Mouse (Mus musculus) kidney, adult 8-10 months (tissue): ENCODE measurements around the gene Ccdc69.

ENCODE experiments used
- DNase-seq, 2 experiments: peaks; one replicate each; pipeline ENCODE4 v3.0.0; 2022

Gene Ccdc69

DNA sequence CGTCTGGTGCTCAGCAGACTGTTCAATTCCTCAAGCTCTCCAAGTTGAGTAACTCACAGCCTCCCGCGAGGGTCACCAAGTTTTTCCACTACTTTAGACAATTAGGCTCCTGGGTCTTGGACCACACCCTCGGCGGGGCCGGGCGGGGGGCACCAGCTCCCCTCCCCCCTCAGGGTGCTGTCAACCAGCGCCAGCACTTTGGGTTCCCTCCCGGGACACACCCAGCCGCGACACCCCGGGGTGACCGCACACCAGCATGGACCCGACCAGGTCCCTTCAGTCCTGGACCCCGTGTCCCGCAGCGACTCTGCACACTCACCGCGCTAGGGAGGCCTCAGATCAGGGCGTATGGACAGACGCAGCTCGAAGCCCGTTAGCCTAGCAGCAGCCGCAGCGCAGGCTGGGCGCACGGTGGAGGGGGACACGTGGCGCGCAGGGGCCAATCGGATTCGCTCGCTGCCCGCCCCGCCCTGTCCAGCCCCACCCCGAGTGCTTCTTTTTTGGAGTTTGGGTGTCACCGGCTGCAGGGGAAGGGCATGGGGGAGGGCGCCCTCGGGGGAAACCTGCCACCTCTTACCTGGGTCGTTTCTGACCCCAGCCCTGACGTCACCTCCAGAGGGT is 44.8 kb downstream of the Ccdc69 start, which contains the start of gene Anxa6:
TSS of gene Anxa6 (minus strand) at position 406 of the 621 bp plus-strand sequence.
- peak; percentile 68 for DNase-seq

DNA sequence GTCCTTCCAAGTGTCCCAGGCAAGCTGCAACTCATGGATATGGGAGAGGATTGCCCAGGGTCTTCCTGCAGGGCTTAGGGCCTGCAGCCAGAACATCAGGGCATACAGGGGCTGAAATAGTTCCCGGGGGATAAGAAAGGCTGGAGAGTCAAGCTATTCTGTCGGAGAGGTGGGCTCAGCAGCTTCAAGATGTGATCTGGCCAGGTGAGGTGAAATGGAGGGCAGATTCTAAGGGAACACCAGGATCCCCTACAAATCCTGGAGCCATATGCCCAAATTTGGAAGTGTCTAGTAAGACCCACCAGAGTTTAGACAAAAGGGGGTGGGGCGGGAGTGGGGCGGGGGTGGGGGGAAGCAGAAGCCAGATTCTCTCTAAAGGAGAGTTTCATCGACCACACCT is 45.6 kb downstream of the Ccdc69 start:
- DNase-seq: no peak

- DNase-seq: no peak
Measured at GRCm38 (mm10) chr11:55031991-55032280, 46.0 kb downstream of the Ccdc69 start.

- DNase-seq: no peak
Measured at GRCm38 (mm10) chr11:55031211-55031990, 46.5 kb downstream of the Ccdc69 start.

DNA sequence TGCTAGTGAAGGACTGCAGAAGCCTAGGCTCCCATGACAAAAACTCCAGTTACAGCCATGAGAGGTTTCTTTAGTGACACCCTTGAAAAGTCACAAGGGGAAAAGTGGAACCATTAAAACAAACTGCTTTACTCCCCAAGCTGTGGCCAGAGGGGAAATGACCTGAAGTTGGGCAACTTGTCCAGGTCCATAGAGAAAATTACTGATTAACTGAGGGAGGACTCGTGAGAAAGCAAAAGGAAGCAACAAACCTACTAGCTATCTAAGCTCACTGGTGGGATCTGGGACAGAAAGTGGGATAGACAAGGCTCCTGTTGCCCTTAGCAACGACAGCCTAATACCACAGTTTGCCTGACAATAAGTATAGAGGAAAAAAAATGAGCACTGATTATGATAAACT is 49.4 kb downstream of the Ccdc69 start:
- peak in 1 of 2 experiments; percentile 65 for DNase-seq

DNA sequence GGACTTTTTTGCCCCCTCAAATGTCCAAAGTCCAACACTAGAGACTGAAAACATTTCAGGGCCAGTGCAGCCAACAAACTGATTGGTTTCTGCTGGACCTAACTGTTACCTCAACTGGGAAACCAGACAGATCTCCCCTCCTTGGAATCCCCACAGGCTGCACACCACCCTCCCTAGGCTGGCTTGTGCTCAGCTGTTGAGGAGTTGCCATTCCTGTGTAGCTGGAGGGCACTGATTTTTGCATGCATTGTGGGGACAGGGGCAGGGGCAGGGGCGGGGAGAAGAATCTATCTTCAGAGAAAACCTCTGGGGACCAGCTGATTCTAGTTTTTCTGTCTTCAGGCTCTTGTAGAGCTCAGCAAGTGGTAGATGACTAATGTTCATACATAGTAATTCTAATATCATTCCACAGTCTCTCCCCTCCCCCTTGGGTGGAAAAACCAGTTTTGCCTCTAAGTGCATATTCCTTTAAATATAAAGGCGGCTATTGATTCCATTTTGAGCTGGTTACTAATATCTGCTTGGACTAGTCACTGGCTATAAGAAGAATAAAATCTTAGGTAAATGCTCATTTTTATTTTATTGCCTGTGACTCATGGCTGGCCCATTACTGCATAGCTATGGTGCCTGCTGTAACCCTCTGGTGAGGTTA is 50.6 kb downstream of the Ccdc69 start:
- DNase-seq: no peak

- no peak for DNase-seq
Measured at GRCm38 (mm10) chr11:55025896-55026295, 52.0 kb downstream of the Ccdc69 start.

DNA sequence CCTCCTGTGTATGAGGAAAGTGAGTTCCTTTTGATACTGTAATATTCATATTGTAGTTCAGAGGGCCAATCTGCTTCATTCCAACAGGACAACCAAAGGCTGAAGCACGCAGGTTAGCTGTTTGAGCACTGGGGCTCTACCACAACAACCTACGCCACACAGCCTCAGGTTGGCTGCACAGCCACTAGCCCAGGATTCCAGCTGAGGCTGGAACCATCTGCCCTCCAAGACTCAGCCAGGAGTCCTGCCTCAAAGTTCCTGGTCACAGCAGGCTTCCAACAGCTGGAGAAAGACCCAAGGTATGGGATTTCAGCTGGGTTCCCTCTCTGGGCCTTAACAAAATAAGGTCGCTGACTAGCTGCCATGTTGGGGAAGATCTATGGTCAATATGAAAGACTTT is 54.3 kb downstream of the Ccdc69 start:
- DNase-seq: no peak

GRCm38 (mm10) chr11:55023049-55023564 is 54.8 kb downstream of the Ccdc69 start:
- peak; percentile 61 to 67 for DNase-seq

DNA sequence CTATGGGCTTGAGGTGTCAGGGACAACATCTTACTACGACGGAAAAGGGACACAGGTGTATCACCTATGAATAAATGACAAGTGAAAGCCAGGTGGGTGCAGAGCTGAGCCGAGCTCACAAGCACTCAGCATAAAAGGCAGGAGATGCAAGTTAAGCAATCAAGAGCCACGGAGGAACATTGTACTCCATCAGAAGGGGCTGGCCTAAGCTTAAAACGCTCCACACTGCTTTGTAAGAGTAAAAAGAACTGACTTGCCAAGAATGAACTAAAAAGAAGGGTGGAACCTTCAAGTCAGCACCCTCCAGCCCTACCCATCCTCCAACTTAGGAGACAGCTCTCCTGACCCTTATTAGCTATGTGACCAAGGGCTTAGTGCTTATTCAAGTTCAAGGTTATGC is 55.4 kb downstream of the Ccdc69 start:
- no peak for DNase-seq

DNA sequence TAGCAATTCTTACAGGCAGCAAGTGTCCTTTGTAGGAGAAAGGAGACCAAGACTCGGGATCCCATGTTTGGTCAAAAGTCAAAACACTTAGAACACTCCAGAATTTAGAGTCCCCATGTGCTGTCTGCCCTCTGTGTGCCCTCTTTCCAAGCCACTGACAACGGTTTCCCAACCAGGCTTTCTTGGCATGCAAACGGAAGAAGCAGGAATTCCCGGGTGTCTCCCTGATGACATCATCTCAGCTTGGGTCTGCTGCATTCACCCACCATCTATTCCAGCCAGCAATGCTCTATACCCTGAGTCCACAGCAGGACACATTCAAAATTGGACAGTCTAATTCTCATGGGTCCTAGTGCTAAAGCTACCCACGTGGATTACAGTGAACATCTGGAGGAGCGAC is 56.1 kb downstream of the Ccdc69 start:
- DNase-seq: no peak

GRCm38 (mm10) chr11:55021458-55021857 is 56.5 kb downstream of the Ccdc69 start:
- DNase-seq: no peak

DNA sequence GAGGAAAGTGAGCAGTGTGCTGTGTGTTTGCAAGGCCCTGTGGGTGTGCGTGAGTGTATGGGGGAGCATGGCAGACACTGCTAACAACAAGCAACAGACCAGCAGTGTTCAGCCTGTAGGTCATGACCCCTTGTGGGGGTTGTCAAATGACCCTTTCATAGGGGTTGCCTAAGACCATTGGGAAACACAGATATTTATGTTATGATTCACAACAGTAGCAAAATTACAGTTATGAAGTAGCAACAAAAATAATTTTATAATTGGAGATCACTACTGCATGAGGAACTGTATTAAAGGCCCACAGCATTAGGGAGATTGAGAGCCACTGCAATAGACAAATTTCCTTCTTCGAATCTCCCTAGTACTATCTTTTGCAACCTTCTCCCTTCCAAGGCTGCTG is 58.2 kb downstream of the Ccdc69 start:
- DNase-seq: no peak

GRCm38 (mm10) chr11:55018034-55018433 is 59.9 kb downstream of the Ccdc69 start:
- DNase-seq: no peak

DNA sequence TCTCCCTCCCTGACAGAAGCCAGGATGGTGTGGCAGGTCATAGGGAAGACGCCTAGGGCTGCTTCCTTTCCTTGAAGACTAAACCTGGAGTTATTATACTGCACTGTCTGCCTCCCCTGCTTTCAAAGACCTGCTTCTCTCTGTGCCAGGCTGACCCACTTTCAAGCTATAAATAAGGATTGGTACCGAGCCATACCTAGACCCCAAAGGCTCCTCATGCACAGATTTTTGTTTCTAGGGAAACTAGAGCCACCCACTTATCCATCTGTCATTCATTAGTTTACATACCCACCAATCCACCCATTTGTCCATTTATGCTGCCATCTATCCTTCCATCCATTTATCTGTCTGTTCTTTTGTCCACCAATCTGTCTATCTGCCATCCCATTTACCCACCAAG is 60.7 kb downstream of the Ccdc69 start:
- no peak for DNase-seq

GRCm38 (mm10) chr11:55016758-55017157 is 61.2 kb downstream of the Ccdc69 start:
- DNase-seq: no peak

DNA sequence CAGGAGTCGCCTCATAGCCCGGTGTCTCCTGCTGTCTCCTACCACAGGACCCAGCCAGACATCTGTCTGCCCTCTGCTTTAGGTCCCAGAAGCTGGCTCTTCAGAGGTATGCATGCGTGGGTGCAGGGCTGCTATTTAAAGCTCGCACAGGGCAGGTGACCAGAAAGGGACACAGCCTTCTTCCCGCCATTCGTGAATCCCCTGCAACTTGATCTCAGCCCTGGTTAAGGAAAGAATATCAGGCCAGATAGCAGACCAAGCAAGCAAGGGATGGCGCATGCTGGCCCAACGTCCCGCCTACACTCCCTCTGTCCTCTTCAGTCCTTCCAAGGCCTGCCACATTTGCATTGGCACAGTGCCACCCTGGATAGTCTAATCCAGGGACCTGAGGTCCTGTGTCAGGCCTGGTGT is 62.1 kb downstream of the Ccdc69 start:
- peak in 1 of 2 experiments; percentile 35 for DNase-seq

DNA sequence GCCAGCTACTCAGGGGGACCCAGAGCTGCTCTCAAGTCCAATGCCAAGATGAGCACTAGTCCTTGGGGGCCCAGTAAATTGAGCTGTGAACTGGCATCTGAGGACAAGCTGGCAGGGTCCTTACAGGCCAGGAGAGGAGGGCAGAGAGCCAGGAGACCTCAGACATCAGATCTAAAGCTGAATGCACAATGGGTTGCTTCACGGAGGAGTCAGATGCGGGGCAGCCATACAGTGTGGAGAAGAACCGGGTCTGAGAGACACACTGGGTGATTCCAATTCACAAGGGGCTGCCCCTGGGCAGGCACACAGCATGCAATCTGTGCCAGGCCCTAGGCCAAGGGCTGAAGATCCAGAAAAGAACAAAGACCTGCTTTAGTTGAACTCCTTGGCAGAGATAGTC is 62.7 kb downstream of the Ccdc69 start:
- DNase-seq: no peak

GRCm38 (mm10) chr11:55013802-55014201 is 64.1 kb downstream of the Ccdc69 start:
- no peak for DNase-seq

- DNase-seq: peak in 1 of 2 experiments; percentile 28
Measured at GRCm38 (mm10) chr11:55012551-55013521, 65.1 kb downstream of the Ccdc69 start.

DNA sequence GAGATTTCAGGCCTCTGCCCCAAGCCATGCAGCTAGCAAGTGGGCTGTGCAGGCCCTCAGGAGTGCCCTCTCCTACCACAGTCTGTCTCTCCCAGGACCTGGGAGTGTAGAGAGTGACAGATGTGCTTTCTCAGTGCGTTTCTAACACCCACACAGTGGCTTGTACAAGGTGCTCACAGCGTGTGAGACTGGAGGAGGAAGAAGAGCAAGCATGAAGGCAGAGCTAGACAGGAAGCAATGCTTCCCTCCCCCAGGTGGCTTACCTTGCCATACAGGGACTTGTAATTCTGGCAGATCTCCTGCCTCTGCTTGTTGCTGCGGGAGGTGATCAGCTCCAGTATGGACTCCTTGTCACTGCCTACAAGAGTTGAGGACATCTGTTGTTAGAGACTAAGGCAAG is 66.5 kb downstream of the Ccdc69 start:
- no peak for DNase-seq

GRCm38 (mm10) chr11:55008230-55008629 is 69.7 kb downstream of the Ccdc69 start:
- no peak for DNase-seq

DNA sequence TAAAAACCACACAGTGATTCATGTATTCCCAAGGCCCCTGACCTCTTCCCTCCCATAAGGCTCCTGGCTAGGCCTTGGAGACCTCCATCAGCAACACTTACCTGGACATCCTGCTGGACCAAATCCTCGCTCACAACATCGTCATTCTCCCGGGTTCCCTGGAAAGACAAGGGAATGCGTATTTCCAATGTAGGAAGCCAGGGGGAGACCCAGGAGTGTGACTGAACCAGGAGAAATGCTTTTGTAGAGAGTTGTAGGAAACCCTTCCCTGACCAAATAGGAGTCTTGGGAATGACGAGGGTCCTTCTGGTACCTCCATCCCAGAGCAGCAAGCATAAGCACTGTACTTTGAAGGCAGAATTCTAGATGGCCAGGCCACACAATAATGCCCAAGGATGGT is 72.2 kb downstream of the Ccdc69 start:
- no peak for DNase-seq
